Mouse (Mus musculus) retina, embryonic 14.5 days (tissue): ENCODE measurements around the gene Svopl.

Experiments
- DNase-seq: peaks from one replicate; pipeline ENCODE4 v3.0.0-alpha.2; 2015; ENCODE audit warnings: low spot score

Gene Svopl

GRCm38 (mm10) chr6:38046838-38047237 is at the start of gene Svopl:
Svopl (minus strand) TSS chr6:38046996.
- DNase-seq, result no peak

- DNase-seq, result no peak
Observed at GRCm38 (mm10) chr6:38094701-38095100, 47.9 kb upstream of the Svopl start.

DNA sequence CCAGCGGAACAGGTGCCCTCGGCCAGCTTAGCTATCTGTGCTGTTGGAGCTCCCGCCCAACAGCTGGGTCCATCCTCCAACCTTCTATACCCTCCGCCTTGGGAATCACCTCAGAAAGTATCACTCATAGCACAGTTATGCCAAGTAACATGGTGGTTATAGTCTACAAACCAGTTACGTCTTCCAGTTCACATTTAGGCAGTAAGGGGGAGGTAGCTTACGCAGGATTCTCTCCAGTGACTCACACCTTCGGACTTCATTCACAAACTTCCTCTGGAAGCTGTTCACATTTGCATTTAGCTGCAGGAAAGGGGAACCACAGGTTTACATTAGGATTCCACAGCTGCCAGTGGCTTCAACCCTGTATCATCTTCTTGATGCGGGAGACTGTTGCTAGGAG is 45.7 kb upstream of the Svopl start:
- DNase-seq, result no peak

DNA sequence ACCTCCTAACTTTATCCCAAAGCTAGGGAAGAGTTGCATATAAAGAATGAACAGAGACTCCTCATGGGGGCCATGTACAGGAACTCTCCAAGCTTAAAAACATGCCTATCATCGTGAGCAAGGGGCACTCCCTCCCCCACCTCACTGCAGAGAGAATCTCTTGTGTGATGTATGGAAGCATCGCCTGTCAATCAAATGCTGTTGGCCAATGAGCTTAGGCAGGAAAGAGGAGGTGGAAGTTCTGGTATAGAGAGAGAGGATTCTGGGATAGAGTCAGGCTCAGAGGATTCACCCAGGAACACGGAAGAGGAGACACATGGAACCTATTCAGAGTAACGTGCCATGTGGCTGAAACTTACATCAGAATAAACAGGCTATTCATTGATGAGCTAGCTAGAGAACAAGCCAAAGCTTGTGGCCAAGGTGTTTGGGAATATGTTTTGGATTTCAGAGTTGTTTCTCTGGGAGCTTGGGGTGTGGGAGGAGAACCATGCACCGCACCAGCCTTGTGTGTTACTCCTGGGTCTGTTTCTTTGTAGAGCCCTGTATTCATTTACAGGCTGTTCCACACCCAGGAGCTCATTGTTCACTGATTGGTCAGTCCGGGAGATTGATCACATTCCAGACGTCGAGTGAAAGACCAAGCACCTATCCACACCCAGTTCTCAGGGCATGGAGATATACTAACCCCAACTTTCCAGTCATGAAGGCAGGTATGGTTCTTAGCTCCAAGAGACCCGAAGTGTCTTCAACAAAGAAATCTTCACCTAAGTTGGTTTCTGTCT is 40.6 kb upstream of the Svopl start:
- no peak for DNase-seq

DNA sequence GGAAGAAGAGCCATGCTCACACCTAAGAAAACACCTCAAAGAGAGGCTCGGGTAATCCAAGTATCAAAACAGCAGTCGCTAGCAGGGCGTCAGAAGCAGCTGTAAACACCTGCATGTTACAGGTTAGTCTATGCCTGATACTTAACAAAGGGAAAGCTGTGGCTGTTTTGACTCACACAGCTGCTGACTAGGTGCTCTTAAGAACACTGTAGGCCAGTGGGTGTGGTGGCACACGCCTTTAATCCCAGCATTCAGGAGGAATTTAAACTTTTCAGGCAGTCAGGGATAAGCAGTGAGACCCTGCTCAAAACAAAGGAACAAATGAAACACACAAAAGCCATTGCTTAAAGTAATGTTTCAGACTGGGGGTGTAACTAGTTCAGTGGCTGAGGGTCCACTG is 36.4 kb upstream of the Svopl start:
- DNase-seq, result no peak

GRCm38 (mm10) chr6:38081727-38082341 is 35.0 kb upstream of the Svopl start:
- no peak for DNase-seq

- DNase-seq, result no peak
Observed at GRCm38 (mm10) chr6:38080364-38080763, 33.6 kb upstream of the Svopl start.

GRCm38 (mm10) chr6:38073592-38073991 is 26.8 kb upstream of the Svopl start:
- DNase-seq, result no peak

DNA sequence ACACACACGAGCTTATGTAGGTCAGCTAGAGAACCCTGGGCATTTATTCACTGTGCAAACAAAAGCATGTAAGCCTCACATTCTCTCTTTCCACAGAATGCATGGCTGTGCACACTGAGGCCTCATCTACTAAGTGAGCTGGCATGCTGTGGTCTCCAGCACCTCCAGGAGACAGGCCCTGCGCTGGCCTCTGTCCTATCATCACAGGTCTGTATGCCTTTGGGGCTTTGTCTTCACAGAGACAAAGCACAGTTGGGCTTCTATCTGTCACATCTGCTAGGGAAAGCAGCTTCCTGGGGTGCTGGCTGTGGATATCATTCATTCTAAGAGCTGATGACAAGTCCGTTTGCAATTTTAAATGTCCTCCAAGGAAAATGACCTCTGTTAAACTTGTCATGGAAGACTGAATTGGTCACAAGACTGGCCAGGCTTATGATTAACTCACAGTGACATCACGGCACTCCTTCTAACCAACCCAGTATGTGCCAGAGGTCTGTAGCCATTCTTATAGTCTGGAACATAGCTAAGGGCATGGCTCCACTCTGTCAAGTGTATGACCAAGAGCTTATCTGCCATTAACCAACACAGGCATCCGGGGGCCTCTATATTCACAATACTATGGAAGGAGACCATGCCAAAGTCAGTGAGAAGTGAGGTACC is 25.5 kb upstream of the Svopl start:
- no peak for DNase-seq

DNA sequence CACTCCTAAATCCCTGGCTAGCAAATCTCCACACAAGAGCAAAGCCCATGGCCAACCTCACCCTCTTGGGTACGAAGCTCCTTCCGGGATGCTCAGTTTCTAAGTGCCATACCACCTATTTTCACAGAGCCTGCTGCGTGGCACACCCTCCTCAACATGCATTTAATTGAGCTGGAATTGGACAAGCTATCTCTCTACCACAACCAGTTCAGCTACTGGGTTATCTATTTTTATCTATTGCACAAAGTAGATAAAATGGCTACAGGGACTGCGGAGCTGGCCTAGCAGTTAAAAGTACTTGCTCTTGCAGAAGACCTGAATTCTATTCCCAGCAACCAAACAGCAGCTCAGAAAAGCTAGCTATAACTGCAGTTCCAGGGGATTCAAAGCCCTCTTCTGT is 24.5 kb upstream of the Svopl start:
- no peak for DNase-seq

- DNase-seq, result peak; percentile 87
Observed at GRCm38 (mm10) chr6:38066215-38066614, 19.4 kb upstream of the Svopl start.

GRCm38 (mm10) chr6:38065501-38066122 is 18.8 kb upstream of the Svopl start:
- DNase-seq, result no peak

DNA sequence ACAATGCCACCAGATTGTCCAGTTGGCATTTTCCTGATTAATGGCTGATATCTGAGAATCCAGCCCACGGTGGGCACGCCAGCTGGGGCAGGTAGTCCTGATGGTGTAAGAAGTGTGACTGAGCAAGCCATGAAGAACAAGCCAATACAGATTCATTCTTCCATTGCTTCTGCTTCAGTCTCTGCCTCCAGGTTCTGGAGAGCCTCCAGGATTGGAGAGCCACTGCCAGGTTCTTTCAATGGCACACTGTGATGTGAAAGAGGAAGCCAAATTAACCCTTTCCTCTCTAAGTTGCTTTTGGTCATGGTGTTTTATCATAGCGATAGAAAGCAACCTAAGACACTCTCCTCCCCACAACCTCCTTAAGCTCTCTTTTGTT is 18.3 kb upstream of the Svopl start:
- DNase-seq, result no peak

GRCm38 (mm10) chr6:38064621-38065020 is 17.8 kb upstream of the Svopl start:
- no peak for DNase-seq

DNA sequence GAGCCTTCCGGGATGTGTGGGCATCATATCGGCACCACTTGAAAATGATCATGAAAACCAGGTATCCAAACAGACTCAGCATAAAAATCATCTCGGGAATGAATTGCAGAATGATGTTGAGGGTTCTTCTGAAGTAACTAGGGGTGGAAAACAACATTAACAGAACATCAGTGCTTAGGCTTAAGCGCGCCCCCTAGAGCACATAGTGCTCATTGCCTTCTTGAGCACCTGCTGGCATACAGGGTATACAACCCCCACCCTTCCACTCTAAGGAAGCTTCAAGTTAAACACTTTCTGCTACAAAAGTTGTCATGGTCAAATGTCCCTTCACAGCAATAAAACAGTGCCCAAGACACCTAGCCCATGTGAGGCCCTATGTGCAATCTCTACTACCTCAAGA is 12.0 kb upstream of the Svopl start:
- DNase-seq, result no peak

DNA sequence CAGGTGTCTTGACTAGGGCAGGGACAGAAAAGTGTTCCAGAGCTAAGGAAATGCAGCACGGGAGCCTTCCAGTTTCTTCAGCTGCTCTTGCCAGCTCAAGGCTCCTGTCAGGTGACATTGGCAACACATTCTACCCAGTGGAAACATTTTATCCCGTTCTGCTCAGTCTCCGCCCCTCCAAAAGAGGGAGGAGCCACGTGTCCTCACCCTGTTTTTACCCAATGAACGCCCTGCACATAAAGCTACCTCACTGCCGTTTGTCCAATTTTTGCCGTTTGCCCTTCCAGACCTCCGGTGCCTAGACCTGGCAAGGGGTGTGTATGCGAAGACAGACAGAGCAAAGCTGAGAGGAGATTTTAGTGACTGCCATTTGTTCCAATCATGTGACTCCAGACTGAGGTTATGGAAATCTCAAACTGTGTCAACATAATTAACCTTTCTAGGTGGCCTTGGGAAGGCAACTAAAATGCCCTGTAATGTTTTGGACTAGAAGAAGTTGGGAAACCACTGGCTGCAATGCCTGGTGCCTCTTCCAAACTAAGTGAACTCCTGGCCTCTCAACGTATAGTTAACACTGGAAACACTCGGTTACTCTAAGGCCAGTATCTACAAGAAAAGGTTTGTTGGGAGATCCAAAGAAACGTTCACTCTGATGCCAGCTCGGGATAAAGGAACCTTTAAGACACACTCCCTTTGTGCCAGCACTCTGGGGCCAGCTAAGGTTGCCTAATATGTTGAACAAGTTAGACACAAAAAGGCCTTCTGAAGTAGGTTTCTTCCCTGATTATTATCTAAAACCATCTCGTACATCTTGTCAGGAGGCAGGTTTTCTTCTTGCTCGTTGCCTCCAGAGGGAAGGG is 8.9 kb upstream of the Svopl start:
- DNase-seq, result no peak

DNA sequence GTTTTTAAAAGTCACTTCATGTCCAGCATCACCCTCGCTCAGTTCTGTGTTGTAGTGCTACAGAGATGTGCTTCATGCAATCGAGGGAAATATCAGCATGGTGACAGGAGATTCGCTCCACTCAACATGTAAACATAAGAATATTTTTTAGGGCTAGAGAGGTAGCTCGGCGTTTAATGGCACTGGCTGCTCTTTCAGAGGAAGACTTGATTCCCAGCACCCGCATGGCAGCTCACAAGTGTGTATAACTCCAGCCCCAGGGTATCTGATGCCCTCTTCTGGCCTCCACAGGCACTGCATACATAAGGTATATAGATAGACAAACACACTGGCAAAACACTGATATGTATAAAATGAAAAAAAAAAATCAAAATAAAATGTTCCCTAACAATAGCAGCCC is 2.8 kb upstream of the Svopl start:
- DNase-seq, result no peak

- DNase-seq, result no peak
Observed at GRCm38 (mm10) chr6:38048800-38049561, 2.2 kb upstream of the Svopl start.

GRCm38 (mm10) chr6:38048003-38048402 is 1.2 kb upstream of the Svopl start:
- DNase-seq, result no peak

- no peak for DNase-seq
Observed at GRCm38 (mm10) chr6:38032801-38033566, 13.8 kb downstream of the Svopl start.
